Mouse (Mus musculus): Measurements from ENCODE around the gene Slc17a7.
A peak's percentile ranks its signal among the peaks of the same experiment; 100 is the strongest.
"Not testable (repeated sequence)": the region's sequence is repeated elsewhere in the genome, so short reads cannot be mapped to it uniquely, and the experiment has no call there.

The Slc17a7 gene

GRCm38 (mm10) chr7:45154993-45155514 is 8.7 kb upstream of the Slc17a7 start:
- peak; percentile 25 for DNase-seq (ENCODE audit: low spot score)

GRCm38 (mm10) chr7:45155590-45155989 is 8.2 kb upstream of the Slc17a7 start:
- no peak for DNase-seq (ENCODE audit: low spot score)

GRCm38 (mm10) chr7:45156206-45156605 is 7.5 kb upstream of the Slc17a7 start:
- no peak for DNase-seq (ENCODE audit: low spot score)

GRCm38 (mm10) chr7:45157459-45157858 is 6.3 kb upstream of the Slc17a7 start:
- DNase-seq (ENCODE audit: low spot score), result no peak

GRCm38 (mm10) chr7:45158991-45159390 is 4.8 kb upstream of the Slc17a7 start:
- DNase-seq (ENCODE audit: low spot score), result no peak

GRCm38 (mm10) chr7:45160316-45160800 is 3.4 kb upstream of the Slc17a7 start:
- DNase-seq (ENCODE audit: low spot score), result no peak

GRCm38 (mm10) chr7:45160866-45161265 is 2.9 kb upstream of the Slc17a7 start:
- no peak for DNase-seq (ENCODE audit: low spot score)

GRCm38 (mm10) chr7:45161612-45162473 is 1.9 kb upstream of the Slc17a7 start:
- DNase-seq (ENCODE audit: low spot score), result peak; percentile 87

- no peak for DNase-seq (ENCODE audit: low spot score)
Observed at GRCm38 (mm10) chr7:45162551-45162950, 1.2 kb upstream of the Slc17a7 start.

- DNase-seq (ENCODE audit: low spot score), result no peak
Observed at GRCm38 (mm10) chr7:45162996-45163615, 643 bp upstream of the Slc17a7 start.

- no peak for DNase-seq (ENCODE audit: low spot score)
Observed at GRCm38 (mm10) chr7:45164833-45165232, 1.1 kb downstream of the Slc17a7 start.

GRCm38 (mm10) chr7:45165701-45166100 is 2.0 kb downstream of the Slc17a7 start:
- DNase-seq (ENCODE audit: low spot score), result no peak

- no peak for DNase-seq (ENCODE audit: low spot score)
Observed at GRCm38 (mm10) chr7:45166950-45167401, 3.2 kb downstream of the Slc17a7 start.

GRCm38 (mm10) chr7:45167761-45168445 is 4.2 kb downstream of the Slc17a7 start:
- no peak for DNase-seq (ENCODE audit: low spot score)

- DNase-seq (ENCODE audit: low spot score), result no peak
Observed at GRCm38 (mm10) chr7:45168656-45169055, 4.9 kb downstream of the Slc17a7 start.

- DNase-seq (ENCODE audit: low spot score), result no peak
Observed at GRCm38 (mm10) chr7:45169495-45169894, 5.7 kb downstream of the Slc17a7 start.

GRCm38 (mm10) chr7:45172974-45173373 is 9.2 kb downstream of the Slc17a7 start:
- no peak for DNase-seq (ENCODE audit: low spot score)

- not testable (repeated sequence) for DNase-seq (ENCODE audit: low spot score)
Observed at GRCm38 (mm10) chr7:45173772-45174171, 10.0 kb downstream of the Slc17a7 start.

- no peak for DNase-seq (ENCODE audit: low spot score)
Observed at GRCm38 (mm10) chr7:45174567-45175280, 11.0 kb downstream of the Slc17a7 start.

- no peak for DNase-seq (ENCODE audit: low spot score)
Observed at GRCm38 (mm10) chr7:45175398-45175797, 11.6 kb downstream of the Slc17a7 start.

- no peak for DNase-seq (ENCODE audit: low spot score)
Observed at GRCm38 (mm10) chr7:45175929-45176328, 12.2 kb downstream of the Slc17a7 start.

GRCm38 (mm10) chr7:45176356-45176755 is 12.6 kb downstream of the Slc17a7 start:
- DNase-seq (ENCODE audit: low spot score), result no peak

Data from ovary, postnatal 10 days (tissue).